Mouse (Mus musculus) megakaryocyte-erythroid progenitor cell, adult 5 weeks (primary cell): Measurements from ENCODE around the gene Ppy. TPM values are rescaled to one million over a fixed set of nuclear protein-coding genes. Genes with fewer than 3 reads are reported as not detected.

Source experiments
- polyA plus RNA-seq: library from polyadenylated mRNA; stranded (reverse); fragments of >175 nt; gene quantifications from 2 replicates; pipeline ENCODE4 v1.2.3, GENCODE M21; 2012

Ppy gene
- polyA plus RNA-seq = not detected in 2 replicates

GRCm38 (mm10) chr11:102101219-102101618 is at the start of gene Ppy:
Gene Ppy (minus strand): TSS chr11:102101319.

GRCm38 (mm10) chr11:102145471-102146001 is 44.4 kb upstream of the Ppy start, which contains the start of gene Nags:
Gene Nags (plus strand): TSS chr11:102145513.

GRCm38 (mm10) chr11:102107732-102108131 is 6.6 kb upstream of the Ppy start, which contains the start of gene Pyy:
Gene Pyy (minus strand): TSS chr11:102107832.

GRCm38 (mm10) chr11:102087931-102088898 is 12.9 kb downstream of the Ppy start, which contains the start of gene Mpp2:
Gene Mpp2 (minus strand): TSS chr11:102088515.

Other genes with a start within 250 kb of the Ppy start
- not detected in 2 replicates for gene Meox1, start 206.9 kb downstream of the Ppy start, polyA plus RNA-seq
- gene Sost, start 134.3 kb downstream of the Ppy start, polyA plus RNA-seq = 0.04 and 0.06 TPM in 2 replicates
- not detected in 2 replicates for gene Cfap97d1, start 117.0 kb downstream of the Ppy start, polyA plus RNA-seq
- gene Dusp3, start 114.3 kb downstream of the Ppy start, polyA plus RNA-seq = 9.9 and 11.0 TPM in 2 replicates
- gene Mpp3, start 72.9 kb downstream of the Ppy start, polyA plus RNA-seq = 0.08 TPM in 1 of 2 replicates, not detected in the other
- 1.2 and 1.8 TPM in 2 replicates for gene Cd300lg, start 59.8 kb downstream of the Ppy start, polyA plus RNA-seq
- gene Mpp2, start 12.8 kb downstream of the Ppy start, polyA plus RNA-seq = 2.4 TPM in 2 replicates
- gene Pyy, start 6.5 kb upstream of the Ppy start, polyA plus RNA-seq = not detected in 2 replicates
- gene Nags, start 44.2 kb upstream of the Ppy start, polyA plus RNA-seq = 1.1 and 1.3 TPM in 2 replicates
- 7.9 and 11.8 TPM in 2 replicates for gene Tmem101, start 55.1 kb upstream of the Ppy start, polyA plus RNA-seq
- gene Lsm12, start 84.0 kb upstream of the Ppy start, polyA plus RNA-seq = 97.8 and 116 TPM in 2 replicates
- gene G6pc3, start 88.3 kb upstream of the Ppy start, polyA plus RNA-seq = 57.4 and 70.2 TPM in 2 replicates
- 158 and 159 TPM in 2 replicates for gene Hdac5, start 128.8 kb upstream of the Ppy start, polyA plus RNA-seq
- gene BC030867, start 147.6 kb upstream of the Ppy start, polyA plus RNA-seq = 8.4 and 10.1 TPM in 2 replicates
- 0.81 and 1.0 TPM in 2 replicates for gene Asb16, start 167.4 kb upstream of the Ppy start, polyA plus RNA-seq
- 36.1 and 37.7 TPM in 2 replicates for gene Tmub2, start 183.6 kb upstream of the Ppy start, polyA plus RNA-seq
- 94.8 and 103 TPM in 2 replicates for gene Atxn7l3, start 195.3 kb upstream of the Ppy start, polyA plus RNA-seq
- 161 and 212 TPM in 2 replicates for gene Ubtf, start 218.4 kb upstream of the Ppy start, polyA plus RNA-seq